Mouse (Mus musculus): Measurements from ENCODE around the gene Lrrc17. TPM values are rescaled to one million over a fixed set of nuclear protein-coding genes. Genes with fewer than 3 reads are reported as not detected.
"Not testable (repeated sequence)": the region's sequence is repeated elsewhere in the genome, so short reads cannot be mapped to it uniquely, and the experiment has no call there.

Lrrc17 gene
- total RNA-seq, 1 experiment from 2014 or later = 1.1 TPM

DNA sequence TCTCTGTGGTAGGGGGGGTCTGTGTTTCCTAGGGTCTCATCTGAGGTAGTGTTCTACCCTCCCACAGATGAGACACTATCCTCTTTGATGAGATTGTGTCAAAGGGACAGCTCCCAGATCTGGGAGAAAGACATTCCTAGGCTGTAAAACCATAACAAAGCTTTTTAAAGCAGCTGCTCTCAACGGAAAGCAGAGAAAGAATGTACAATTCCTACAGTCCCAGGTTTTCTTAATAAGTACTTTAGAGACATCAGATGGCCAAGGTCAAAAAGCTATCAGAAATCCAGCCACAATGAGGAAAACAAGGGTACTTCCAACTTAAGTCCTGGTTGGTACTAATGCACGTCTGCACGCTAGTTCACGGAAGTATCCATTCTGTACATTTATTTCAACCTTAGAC lies 1.1 kb upstream of the Lrrc17 start:
- DNase-seq = no peak

DNA sequence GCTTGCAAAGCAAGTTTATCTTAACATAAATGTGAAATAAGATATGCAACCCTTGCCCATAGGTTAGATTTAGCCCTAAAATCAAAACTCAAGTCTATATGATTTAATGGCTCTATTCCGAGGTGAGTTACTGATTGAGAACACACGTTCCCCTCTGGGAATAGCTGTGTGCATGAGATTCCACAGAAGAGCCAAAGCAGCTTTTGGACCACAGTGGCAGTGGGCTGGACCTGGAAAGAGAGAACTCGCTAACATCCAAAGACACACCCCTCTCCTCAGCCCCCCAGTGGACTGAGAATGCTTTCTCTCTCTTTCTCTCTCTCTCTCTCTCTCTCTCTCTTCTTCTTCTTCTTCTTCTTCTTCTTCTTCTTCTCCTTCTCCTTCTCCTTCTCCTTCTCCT lies 1.5 kb downstream of the Lrrc17 start:
- no peak for DNase-seq

DNA sequence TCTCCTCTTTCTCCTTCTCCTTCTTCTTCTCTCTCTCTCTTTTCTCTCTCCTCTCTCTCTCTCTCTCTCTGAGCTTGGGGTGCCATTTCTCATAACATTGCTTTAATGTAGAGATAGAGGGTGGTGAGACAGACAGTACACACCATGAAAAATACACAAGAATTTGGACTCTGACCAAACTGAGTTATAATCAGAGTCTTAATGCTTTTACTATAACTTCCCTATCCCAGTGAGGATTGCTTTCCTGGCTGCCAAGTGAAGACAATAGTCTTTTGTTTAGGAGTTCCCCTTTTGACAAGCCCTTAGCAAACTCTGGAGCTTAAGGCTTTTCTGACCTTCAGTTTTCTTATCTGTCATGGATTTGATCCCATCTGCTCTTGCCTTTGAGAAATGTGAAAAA lies 1.9 kb downstream of the Lrrc17 start:
- DNase-seq = no peak

DNA sequence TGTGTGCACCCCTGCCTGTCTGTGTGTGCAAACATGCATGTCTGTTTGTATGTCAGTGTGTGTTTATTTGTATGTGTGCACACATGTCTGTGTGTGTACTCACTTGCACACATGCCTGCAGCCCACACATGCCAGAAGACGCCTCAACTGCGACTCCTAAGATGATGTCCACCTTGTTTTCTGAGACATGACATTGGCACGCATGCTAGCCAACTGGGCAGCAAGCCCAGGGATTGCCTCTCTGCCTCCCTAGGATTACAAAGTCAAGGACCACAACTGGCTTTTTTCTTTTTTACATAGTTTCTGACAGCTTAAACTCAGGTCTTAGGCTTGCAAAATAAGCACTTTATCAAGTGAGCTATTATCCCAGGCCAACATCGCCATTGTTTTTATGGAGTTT lies 2.4 kb downstream of the Lrrc17 start:
- DNase-seq = peak; percentile 36

DNA sequence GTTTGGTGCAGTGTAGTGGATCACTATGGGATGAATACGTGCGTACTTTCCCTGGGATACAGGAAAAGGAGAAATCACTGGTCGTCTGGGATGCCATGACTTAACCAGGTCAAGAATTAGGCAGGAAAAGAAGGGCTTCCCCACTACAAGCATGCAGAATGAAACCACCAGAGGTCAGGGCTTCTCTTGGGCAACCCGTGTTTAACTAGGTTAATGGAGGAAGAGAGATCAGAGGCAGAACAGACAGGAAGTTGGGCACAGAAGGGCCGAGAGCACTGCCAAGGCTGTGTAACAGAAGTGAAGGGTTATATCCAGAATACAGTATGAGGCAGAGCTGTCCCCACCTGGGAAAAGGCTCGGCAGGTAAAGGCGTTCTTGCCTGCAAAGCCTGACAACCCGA lies 3.6 kb downstream of the Lrrc17 start:
- DNase-seq = no peak

DNA sequence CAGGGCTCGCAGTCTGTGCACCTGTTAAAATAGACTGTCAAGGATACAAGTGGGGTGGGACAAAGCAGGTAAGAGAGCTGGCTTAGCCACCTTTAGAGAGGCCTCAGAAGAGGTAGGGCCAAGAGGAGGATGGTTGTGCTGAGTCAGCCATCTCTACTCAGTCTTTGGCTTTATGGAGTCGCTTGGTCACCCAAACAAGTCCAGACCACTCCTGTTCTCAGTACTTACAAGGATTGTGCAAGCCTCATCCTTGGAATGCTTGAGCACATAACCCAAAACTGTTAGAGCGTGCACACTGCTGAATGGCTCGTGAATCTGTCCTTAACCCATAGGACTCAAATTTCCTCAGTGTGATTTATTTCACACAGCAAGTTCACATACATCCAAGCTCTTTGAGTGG lies 10.3 kb downstream of the Lrrc17 start:
- no peak for DNase-seq

DNA sequence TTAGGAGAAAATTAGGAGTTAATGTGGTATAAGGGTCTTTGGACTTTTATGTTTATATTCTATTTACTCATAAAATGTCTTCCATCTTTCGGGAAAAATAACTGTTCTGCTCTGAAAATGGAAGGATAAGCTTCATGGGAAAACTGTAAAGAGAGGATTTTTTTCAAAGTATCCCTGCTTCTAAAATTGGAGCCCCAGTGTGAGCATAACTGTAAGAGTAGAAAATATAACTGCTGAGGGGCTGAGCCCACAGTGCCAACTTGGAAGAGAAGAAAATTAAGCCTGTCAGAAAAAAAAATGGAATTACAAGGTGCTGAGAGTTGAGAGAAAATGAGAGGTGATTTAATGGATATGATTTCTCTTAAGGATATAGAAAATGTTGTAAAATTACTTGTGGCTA lies 11.4 kb downstream of the Lrrc17 start:
- DNase-seq = no peak

DNA sequence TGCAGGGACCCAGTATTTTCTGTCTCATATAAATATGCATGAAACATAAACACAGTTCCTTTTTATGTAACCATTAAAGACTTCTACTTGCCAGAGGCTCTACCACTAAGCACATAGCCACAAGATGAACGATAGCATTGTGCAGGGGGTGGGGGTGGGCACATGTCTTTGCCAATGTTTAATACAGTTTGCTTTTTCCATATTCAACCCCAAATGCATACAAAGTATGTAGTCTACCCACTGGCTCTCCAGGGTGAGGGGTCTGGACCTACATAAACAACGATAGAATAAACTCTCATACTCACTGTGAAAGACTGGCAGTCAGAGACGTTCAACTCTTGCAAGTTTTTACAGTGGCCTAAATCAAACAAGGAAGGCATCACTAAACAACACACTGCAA lies 13.1 kb downstream of the Lrrc17 start:
- no peak for DNase-seq

DNA sequence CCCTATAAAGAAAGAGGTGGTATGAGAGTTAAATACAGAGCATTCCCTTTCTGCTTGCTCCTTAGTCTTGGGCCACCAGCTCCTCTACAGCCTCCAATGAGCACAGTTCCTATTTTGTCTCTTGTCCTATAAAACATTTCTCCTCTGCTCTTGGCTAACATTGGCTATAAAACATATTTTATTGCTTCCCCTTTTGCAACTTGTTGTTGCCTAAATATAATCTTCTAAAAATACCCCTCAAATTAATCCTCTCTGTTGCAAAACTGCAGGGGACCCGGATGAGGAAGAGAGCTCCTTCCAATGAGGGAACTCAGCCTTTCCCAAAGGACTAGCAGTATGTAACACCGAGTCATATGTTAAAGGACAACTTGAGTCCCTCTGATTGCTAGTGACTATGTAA lies 20.6 kb downstream of the Lrrc17 start:
- no peak for DNase-seq

DNA sequence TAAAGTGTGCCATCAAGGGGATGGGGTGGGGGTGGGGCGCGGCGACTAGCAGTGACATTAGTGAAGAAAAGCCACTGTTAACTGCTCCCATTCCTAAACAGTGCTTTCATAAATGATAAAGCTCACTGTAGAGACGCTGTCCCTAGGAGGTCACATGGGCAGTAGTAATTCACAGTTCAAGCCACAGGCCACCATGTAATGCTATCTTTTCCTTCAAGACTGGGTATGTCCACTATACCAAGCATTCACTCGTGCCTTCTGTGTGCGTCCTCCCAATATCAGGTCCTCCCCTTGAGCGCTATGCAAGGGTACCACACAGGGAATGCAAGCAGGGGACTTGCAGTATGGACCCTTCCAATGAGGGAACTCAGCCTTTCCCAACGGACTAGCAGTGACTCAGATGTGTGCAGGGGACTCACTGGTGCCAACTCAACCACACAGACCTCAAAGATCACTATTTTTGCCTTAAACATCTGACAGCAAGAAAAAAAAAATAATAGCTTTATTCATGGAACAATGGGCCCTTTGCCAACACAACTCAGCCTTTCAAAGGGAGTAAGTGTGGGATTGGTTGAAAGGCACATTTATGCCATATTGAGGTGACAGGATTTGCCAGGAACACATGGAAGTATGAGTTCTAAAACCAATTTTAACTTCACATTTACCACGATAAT lies 22.2 kb downstream of the Lrrc17 start:
- DNase-seq = no peak

DNA sequence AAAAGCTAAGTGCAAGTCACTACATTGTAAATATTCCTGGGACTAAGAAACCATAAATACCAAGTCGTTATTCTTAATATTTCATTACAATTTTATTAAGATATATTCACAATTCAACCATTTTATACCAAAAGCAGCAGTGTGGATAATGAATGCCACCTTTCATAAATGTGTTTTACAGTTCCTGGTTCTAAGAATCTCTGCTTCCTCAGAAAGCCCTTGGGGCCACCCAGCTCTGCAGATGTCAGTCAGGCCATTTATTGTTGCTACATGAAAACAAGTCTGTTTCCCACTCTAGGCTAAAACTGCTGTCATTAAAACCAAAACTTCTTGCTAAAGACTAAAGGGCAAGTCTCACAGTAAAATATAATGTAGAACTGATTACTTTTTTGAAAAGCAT lies 24.4 kb downstream of the Lrrc17 start:
- no peak for DNase-seq

DNA sequence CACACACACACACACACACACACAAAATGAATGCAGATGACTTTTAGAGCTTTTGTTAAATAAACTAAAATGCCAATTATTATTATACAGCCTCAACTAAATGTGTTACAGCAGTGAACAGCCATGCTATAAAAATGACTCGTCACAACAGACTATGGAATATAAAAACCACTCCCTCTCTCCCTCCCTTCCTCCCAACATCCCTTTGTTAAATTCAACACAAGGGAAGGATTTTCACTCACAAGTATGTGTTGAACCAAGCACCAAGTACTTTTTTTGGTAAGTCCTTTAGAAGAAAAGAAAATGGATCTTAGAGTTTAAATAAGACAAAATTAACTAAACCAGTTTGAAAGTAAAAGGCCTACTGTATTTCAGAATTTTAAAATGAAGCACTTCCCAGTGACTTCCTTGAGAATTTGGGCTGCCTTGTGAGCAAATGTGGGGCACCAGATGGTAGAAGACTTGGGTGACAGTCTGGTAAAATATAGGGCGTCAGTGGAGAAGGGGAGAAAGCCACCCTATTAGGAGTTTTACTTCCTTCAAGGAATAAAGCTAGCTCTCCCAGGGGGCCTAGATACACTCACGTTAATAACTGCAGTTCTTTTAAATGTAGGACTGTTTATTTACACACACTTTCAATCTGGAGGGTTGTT lies 29.5 kb downstream of the Lrrc17 start:
- no peak for DNase-seq

DNA sequence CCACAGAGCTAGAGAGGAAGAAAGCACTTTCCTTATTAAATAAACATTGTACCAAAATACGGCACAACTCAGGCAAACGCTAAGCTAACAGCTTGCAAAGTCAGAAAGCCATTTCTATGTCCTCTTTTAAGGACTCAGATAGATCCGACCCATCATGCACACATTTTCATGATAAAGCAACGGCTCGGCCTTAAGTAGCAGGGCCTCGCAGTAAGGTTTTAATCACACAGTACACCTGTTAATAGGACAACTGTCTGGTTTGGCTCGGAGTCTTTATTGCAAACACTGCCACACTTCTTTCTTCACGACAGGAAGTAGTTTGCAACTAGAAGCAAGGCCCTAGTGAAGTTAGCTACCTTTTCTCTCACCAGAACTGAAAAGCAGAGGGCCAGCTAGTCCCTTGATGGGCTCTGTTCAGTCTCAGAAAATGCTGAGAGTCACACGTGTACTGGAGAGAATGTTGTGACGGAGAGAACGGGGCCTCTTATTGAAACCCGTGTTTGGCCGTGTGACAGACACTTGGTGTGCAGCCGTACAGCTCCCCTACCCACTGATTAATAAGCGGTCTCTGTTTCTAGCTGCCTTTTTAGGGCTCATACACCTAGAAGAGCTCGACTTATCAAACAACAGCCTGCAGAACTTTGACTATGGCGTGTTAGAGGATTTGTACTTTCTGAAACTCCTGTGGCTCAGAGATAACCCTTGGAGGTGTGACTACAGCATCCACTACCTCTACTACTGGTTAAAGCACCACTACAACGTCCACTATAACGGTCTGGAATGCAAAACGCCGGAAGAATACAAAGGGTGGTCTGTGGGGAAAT lies 31.2 kb downstream of the Lrrc17 start:
- DNase-seq = no peak

DNA sequence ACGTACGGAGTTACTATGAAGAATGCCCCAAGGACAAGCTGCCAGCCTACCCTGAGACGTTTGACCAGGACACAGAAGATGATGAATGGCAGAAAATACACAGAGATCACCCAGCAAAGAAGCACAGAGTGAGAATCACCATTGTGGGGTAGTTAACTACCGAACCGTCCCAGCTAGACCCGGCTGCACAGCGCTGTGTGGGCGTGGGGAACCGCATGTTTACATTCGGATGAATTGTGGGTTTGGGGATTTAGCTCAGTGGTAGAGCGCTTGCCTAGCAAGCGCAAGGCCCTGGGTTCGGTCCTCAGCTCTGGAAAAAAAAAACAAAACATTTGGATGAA lies 31.8 kb downstream of the Lrrc17 start:
- no peak for DNase-seq

DNA sequence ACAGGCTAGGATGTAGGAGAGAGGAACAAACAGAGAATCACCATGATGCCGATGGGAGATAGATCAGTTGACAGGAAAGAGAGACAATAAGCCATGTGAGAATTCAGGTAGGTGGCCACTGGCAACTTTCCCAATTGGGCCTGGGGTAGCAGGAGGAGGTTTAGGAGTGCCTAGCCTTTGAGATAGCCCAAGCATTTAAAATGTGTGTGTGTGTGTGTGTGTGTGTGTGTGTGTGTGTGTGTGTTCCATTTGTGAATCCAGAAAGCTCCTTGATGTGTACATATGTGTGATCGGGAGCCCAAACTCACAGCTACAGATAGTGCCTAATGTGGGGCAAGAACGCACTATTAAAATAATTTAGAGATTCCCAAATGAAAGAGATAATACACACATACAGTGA lies 34.8 kb downstream of the Lrrc17 start:
- no peak for DNase-seq

DNA sequence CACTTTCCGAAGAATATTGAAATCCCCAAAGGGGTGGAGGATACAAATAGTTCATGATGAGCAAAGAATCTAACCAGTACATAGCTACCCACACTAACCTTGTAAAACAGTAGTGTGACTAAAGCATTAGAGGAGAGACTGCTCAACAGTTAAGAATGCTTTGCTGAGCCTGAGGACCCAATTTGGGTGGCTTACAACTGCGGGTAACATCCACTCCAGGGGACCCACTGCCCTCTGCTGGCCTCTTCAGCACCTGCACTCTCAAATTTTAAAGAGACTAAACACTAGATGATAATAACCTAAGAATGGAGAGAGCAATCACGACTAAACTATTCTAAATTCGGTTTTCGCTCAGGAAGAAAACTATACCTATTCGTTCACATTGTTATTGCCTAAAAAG lies 43.4 kb downstream of the Lrrc17 start:
- DNase-seq = peak; percentile 58

DNA sequence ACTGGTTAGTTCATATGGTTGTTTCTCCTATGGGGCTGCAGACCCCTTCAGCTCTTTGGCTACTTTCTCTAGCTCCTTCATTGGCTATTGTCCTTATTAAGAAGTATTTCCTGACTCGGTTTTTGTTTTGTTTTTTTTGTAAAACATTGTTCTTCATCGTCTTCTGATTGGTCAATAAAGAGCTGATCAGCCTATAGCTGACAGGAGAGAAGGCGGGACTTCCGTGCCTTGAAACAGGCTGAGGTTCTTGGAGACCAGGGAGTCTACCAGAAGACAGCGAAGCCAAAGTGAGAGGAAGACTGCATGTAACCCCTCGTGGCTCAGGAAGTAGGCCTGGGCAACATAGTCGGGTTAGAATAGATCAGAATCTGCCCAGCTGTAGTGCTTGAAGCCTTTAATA lies 44.3 kb downstream of the Lrrc17 start:
- DNase-seq = no peak

DNA sequence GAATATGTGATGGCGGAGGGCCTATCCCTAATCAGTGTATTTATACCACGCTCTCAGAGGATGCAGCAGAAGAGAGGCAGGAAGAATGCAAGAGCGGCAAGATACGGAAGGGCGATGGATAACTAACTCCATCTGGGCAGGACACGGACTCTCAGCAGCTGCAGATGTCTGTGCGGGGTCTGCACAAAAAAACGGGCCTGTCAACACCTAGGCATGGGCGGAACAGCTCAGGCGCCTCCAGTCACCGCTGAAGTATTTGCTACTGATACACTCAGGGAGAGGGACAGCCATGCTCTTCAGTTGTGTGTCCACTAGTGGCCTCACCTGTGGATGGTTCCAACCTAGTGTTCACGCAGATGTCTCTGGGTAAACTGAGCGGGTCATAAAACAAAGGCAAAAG lies 44.9 kb downstream of the Lrrc17 start:
- no peak for DNase-seq

DNA sequence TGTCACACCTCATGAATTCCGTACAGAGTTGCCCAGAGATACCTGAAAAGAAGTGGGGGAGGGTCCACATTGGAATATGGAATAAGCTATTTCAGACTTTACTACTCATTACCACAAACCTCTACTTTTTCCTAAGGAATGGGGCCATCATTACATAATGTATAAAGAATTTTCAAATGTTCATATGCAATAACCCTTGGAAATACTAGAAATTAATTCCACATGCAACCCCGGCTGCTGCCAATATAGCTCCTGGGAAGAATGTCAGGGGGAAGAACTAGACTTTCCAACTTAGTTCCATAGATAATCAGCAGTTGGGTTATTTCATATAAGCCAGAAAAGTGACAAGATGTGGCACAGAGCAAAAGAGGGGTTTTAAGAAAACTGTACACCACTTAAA lies 48.7 kb downstream of the Lrrc17 start:
- DNase-seq = no peak

DNA sequence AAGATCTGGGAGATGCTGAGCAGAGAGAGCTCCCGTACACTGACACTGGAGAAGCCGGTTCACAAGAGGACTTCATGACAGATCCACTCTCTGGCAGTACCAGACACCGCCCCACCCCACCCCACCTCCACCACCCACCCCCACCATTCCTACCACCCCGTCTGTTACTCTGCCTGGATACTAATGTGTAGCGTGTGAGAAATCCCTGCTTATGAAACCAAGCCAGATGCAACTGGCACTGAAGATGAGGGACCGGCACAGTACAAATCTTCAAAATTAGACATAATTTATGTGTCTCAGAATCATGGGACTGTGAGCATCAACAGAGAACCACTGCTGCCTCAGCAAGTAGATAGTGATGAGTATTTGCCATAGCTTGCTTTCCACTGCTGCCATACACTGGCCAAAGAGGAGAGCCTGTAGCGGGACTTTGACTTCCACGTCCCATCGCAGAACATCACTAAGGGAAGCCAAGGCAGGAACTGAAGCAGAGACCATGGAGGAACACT lies 49.9 kb downstream of the Lrrc17 start:
- no peak for DNase-seq

DNA sequence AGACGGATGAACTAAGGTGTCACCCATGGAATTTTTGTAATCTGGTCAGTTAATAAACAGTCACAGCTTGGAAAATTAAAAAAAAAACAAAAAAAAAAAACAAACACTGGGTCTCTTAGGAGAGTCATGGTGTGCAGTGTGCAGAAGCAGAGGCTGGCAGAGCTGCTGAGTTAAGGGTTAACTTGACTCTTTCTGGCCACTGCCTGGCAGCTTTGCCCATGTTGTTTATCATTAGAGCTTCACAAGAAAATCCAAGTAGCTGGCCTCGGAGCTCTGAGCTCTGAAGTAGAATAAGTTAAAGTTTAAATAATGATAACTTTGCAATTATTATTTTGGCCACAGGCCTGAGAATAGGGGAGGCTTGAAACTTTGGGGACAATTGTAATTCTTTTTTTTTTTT lies 56.2 kb downstream of the Lrrc17 start:
- DNase-seq = not testable (repeated sequence)

DNA sequence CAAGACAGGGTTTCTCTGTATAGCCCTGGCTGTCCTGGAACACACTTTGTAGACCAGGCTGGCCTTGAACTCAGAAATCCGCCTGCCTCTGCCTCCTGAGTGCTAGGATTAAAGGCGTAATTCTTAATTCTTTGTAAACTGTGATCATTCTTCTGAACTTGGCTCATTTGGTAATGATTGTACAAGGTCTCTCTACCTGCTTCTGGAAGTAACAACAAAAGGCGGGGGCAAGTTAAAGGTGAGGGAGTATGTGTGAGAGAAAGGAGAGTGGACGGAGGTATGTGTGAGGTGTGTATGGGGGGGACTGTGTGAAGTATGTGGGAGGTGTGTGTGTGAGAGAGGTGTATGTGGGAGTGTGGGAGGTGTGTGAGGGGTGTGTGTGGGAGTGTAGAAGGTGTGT lies 56.6 kb downstream of the Lrrc17 start:
- no peak for DNase-seq

DNA sequence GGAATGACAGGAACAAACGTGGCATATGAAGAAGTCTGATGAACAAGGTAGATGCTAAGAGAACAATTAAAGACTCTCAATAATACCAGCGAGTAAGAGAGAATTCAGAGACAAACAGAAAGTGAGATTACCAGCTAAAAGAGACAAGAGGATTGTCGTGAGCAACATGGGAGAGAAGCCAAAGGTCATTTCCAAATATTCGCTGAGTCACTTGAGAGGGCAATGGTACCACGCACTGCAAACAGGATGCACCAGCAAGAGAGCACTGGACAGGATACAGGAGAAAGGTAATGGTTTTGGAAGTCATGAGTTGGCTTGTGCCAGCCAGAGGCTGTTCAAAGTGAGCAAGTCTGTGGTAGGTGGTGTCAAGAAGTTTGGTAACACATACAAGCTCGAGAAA lies 62.6 kb downstream of the Lrrc17 start:
- DNase-seq = peak; percentile 7

Data from adrenal gland, postnatal 25 days (tissue).